Mouse (Mus musculus): Measurements from ENCODE around the gene Lrif1.
"Not testable (repeated sequence)": the region's sequence is repeated elsewhere in the genome, so short reads cannot be mapped to it uniquely, and the experiment has no call there.

Gene Lrif1

DNA sequence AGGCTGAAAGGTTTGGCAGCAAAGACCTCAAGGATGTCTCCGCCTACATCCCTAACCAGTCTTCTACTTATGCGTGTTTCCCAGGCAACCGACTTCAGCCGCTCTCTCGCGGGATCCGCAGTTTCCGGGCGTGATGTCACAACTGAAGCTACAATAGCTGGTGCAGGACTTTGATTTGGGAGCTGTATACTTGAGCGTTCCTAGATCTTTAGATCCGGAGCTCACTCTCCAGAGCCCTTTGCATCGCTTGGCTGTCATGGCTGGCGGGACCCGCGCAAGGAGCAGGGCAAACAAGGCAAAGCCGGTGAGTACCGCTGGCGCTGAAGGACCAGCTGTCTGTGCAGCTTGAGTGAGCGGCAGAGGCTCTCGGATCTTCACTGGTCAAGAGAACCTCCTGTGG is at the start of gene Lrif1:
Gene Lrif1 (plus strand): TSS at position 158 of the 400 bp plus-strand sequence.
- peak in 1 of 2 experiments; percentile 13 for DNase-seq (ENCODE audit: low spot score in 2 of 2)

DNA sequence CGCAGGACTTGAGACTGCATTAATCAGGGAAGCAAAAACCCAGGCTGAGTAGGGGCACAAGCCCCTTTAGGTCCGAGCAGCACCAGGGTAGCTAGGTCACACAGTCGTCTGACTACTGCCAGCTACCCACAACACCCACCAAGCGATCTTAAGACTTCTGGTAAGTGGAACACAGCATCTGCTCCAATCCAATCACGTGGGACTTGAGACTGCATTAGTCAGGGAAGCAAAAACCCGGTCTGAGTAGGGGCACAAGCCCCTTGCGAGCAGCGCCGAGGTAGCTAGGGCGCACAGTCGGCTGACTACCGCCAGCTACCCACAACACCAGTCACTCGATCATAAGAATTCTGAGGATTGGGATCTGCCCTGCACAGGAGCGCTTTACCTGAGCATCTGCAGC is 12.0 kb upstream of the Lrif1 start:
- not testable (repeated sequence) for DNase-seq (ENCODE audit: low spot score in 2 of 2)

- no peak for DNase-seq (ENCODE audit: low spot score in 2 of 2)
Measured at GRCm38 (mm10) chr3:106685381-106685780, 594 bp downstream of the Lrif1 start.

- DNase-seq (ENCODE audit: low spot score in 2 of 2) = peak; percentile 92
Measured at GRCm38 (mm10) chr3:106721397-106722027, 36.7 kb downstream of the Lrif1 start.

DNA sequence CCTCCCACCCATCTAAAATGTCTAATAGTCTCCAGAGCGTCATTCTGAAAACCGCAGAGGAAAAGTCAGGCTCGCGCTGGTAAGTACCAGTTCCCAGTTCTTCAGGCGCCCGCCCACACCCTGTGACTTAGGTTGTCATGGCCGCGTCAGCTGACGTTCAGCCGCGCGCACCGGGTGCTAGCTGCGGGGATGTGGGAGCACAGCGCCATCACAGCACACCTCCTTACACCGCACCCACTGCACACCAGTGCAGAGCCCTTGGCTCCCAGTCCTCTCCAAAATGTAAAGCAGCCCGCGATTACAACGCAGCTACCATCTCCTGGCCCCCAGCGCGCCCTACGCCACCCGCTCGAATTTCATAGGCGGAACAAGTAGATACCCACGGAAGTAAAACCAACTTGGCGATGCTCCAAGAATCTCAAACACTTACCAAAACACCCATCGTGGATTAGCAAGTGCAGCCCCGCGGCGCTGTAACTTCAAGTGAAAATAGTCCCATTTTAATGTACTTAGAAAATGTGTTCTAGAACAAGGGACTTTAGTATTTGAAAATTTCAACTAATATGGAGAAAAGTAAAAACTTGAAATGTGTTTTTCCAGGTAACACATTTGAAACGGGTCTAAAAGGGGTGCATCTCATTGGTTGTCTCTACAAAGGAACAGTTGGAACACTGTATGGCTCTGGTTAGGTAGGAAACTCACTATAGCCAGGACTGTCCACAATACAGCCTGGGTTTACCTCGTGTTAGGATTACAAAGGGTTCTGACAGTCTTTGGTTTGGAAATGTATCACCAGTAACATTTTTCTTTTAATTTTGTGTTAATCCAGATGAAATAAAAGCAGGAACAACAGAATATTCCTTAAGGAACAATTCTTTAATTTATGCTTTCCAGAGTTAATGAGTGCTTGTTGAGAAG is 37.5 kb downstream of the Lrif1 start:
- peak; percentile 80 to 90 for DNase-seq (ENCODE audit: low spot score in 2 of 2)

DNA sequence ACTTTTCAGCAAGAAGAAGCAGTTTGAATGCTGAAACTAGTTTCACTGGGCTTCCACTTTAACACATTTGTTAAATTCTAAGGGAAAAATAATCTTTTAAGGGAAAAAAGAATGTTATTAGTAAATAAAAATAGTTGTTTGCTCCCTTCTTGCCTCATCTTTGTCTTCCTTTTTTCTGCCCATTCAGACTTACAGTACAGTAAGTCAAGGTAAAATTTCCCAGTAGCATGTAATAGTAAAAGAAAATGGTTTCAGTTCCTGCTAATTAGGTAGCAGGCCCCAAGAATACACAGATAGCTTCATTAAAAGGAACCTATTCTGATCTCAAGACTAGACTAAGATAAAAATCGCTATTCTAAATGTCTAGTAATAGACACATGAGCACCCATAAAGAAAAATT is 71.1 kb downstream of the Lrif1 start:
- DNase-seq (ENCODE audit: low spot score in 2 of 2) = no peak

DNA sequence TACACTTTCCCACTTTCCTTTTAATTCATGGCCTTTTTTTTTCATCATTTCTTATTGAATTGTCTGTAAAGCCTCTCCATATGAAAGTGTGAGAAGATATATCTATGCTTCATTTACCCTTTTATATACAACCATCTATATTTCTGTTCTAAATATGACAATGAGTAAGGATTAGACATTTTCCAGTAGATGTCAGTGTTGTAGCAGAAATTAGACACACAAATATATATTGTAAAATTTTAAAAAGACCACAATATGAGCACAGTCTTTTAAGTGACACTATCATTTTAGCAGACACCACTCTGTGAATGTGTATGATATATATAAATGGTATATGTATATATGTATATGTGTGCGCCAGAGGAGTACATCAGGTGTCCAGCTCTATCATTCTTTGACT is 87.0 kb downstream of the Lrif1 start:
- DNase-seq (ENCODE audit: low spot score in 2 of 2) = no peak

GRCm38 (mm10) chr3:106785130-106785529 is 100.3 kb downstream of the Lrif1 start:
- no peak for DNase-seq (ENCODE audit: low spot score in 2 of 2)

All from spleen, postnatal 4 days (tissue).